Mouse (Mus musculus) heart, embryonic 15.5 days (tissue): ENCODE measurements around the gene Mreg. TPM values are rescaled to one million over a fixed set of nuclear protein-coding genes. Genes with fewer than 3 reads are reported as not detected.
"Not testable (repeated sequence)": the region's sequence is repeated elsewhere in the genome, so short reads cannot be mapped to it uniquely, and the experiment has no call there.

Source experiments
- ATAC-seq: fragments of 200-750 bp; cut with Nextera tagmentation; replicated peaks from 2 replicates; pipeline ENCODE4 v1.8.0; 2017; ENCODE audit warnings: low read depth, moderate TSS enrichment; ENCODE audit not compliant: insufficient number of reproducible peaks, insufficient read depth, low FRiP score
- H3K27ac ChIP-seq: fragments of 300-500 bp; sonication (generic); 2 replicates; pipeline ENCODE4 v1.5.1; 2015; ENCODE audit warnings: mild to moderate bottlenecking, inconsistent platforms
- H3K27me3 ChIP-seq: fragments of 300-500 bp; sonication (generic); 2 replicates; pipeline ENCODE4 v1.6.1; 2015; ENCODE audit warnings: inconsistent platforms
- H3K36me3 ChIP-seq: fragments of 300-500 bp; sonication (generic); 2 replicates; pipeline ENCODE4 v1.6.1; 2015; ENCODE audit warnings: mild to moderate bottlenecking, inconsistent platforms
- H3K4me1 ChIP-seq: fragments of 300-500 bp; sonication (generic); replicated peaks from 2 replicates; pipeline ENCODE4 v1.6.1; 2015; ENCODE audit warnings: inconsistent platforms
- H3K4me2 ChIP-seq: fragments of 300-500 bp; sonication (generic); 2 replicates; pipeline ENCODE4 v1.6.1; 2015; ENCODE audit warnings: inconsistent platforms, mild to moderate bottlenecking, moderate library complexity
- H3K4me3 ChIP-seq: fragments of 300-500 bp; sonication (generic); 2 replicates; pipeline ENCODE4 v1.5.1; 2015; ENCODE audit warnings: mild to moderate bottlenecking, inconsistent platforms
- H3K9ac ChIP-seq: fragments of 300-500 bp; sonication (generic); 2 replicates; pipeline ENCODE4 v1.6.1; 2015; ENCODE audit warnings: mild to moderate bottlenecking, inconsistent platforms
- H3K9me3 ChIP-seq: fragments of 300-500 bp; sonication (generic); replicated peaks from 2 replicates; pipeline ENCODE4 v1.6.1; 2016; ENCODE audit warnings: inconsistent platforms
- WGBS: fragments of 180-500 bp; shearing (Covaris S2); methylation state at CpG from one replicate; pipeline ENCODE4 v1.1.7; 2015; ENCODE audit warnings: mixed read lengths; 5-methylcytosine and 5-hydroxymethylcytosine counted together
- polyA plus RNA-seq: library from polyadenylated mRNA; unstranded; fragments of >200 nt; fragmentation: Nextera tagmentation; extraction: Ambion mirVana; gene quantifications from 2 replicates; pipeline ENCODE4 v1.2.1, GENCODE M21; 2015

The Mreg gene
- polyA plus RNA-seq, 1 experiment from 2014 or later: 6.0 TPM

- under 1% methylated on average over 47 of the region's 47 CpGs for WGBS
- no peaks in the 10 kb centered on the region for H3K27me3 ChIP-seq
- peak overlapping the region; percentile 98 for H3K27ac ChIP-seq
- no peaks in the 10 kb centered on the region for H3K4me1 ChIP-seq
- H3K9ac ChIP-seq: peak overlapping the region; percentile 81
- H3K4me2 ChIP-seq: peak overlapping the region; percentile 77
- no peaks in the 10 kb centered on the region for H3K36me3 ChIP-seq
- H3K9me3 ChIP-seq: no peaks in the 10 kb centered on the region
- peak; percentile 95 for ATAC-seq
- peak overlapping the region; percentile 56 for H3K4me3 ChIP-seq
Observed at GRCm38 (mm10) chr1:72243656-72244316, 31.7 kb upstream of the Mreg start.

GRCm38 (mm10) chr1:72242581-72243143 is 30.6 kb upstream of the Mreg start:
- Histone ChIP-seq H3K4me3 (no peak overlapping the region), H3K9me3 (no peaks in the 10 kb centered on the region), H3K27me3 (no peaks in the 10 kb centered on the region), H3K4me1 (0 out of 2 replicates have a peak, but pooled peaks cover 5% of the 10 kb centered on the region), H3K9ac (no peak overlapping the region), H3K36me3 (no peaks in the 10 kb centered on the region), H3K27ac (no peak overlapping the region), H3K4me2 (no peak overlapping the region)
- WGBS: 86% methylated on average over 5 of the region's 5 CpGs
- no peak for ATAC-seq

- H3K27ac ChIP-seq, H3K4me1 ChIP-seq, H3K9ac ChIP-seq, H3K36me3 ChIP-seq, H3K4me2 ChIP-seq, H3K9me3 ChIP-seq, H3K27me3 ChIP-seq, ATAC-seq, H3K4me3 ChIP-seq: not testable (repeated sequence)
- 82% methylated on average over 3 of the region's 3 CpGs for WGBS
Observed at GRCm38 (mm10) chr1:72239113-72239512, 27.0 kb upstream of the Mreg start.

- Histone ChIP-seq H3K9ac (0 out of 2 replicates have a peak overlapping the region, but pooled peaks have one; percentile 3), H3K27me3 (peaks cover 7% of the 10 kb centered on the region), H3K27ac (peak overlapping the region; percentile 38), H3K4me1 (0 out of 2 replicates have a peak, but pooled peaks cover 8% of the 10 kb centered on the region), H3K4me3 (no peak overlapping the region), H3K9me3 (no peaks in the 10 kb centered on the region), H3K4me2 (peak overlapping the region; percentile 47), H3K36me3 (no peaks in the 10 kb centered on the region)
- no peak for ATAC-seq
- WGBS: 62% methylated on average over 10 of the region's 10 CpGs
Observed at GRCm38 (mm10) chr1:72238016-72238580, 26.0 kb upstream of the Mreg start.

GRCm38 (mm10) chr1:72237007-72237775 is 25.1 kb upstream of the Mreg start:
- H3K4me1 ChIP-seq: 0 out of 2 replicates have a peak, but pooled peaks cover 8% of the 10 kb centered on the region
- peak overlapping the region; percentile 27 for H3K4me3 ChIP-seq
- ATAC-seq: 0 out of 2 replicates have a peak, but pooled peaks have one; percentile 11
- H3K9me3 ChIP-seq: no peaks in the 10 kb centered on the region
- peaks cover 7% of the 10 kb centered on the region for H3K27me3 ChIP-seq
- 3% methylated on average over 13 of the region's 13 CpGs for WGBS
- H3K27ac ChIP-seq: no peak overlapping the region
- peak overlapping the region; percentile 47 for H3K4me2 ChIP-seq
- no peaks in the 10 kb centered on the region for H3K36me3 ChIP-seq
- H3K9ac ChIP-seq: peak overlapping the region; percentile 21; the same call in 1 of the 2 replicates

- not testable (repeated sequence) for H3K4me1 ChIP-seq, H3K27me3 ChIP-seq, H3K36me3 ChIP-seq, H3K9me3 ChIP-seq
- WGBS: 0% methylated on average over 37 of the region's 50 CpGs
- Histone ChIP-seq H3K4me3 (peak overlapping the region; percentile 73), H3K4me2 (peak overlapping the region; percentile 78), H3K27ac (peak overlapping the region; percentile 90), H3K9ac (peak overlapping the region; percentile 72)
- ATAC-seq: peak; percentile 85
Observed at GRCm38 (mm10) chr1:72236363-72237006, 24.4 kb upstream of the Mreg start.

- H3K27ac ChIP-seq, H3K4me2 ChIP-seq, H3K27me3 ChIP-seq, ATAC-seq, H3K4me1 ChIP-seq, H3K36me3 ChIP-seq, H3K9ac ChIP-seq, H3K4me3 ChIP-seq, H3K9me3 ChIP-seq: not testable (repeated sequence)
- 75% methylated on average over 10 of the region's 10 CpGs for WGBS
Observed at GRCm38 (mm10) chr1:72232592-72232991, 20.5 kb upstream of the Mreg start.

GRCm38 (mm10) chr1:72228974-72229373 is 16.9 kb upstream of the Mreg start:
- H3K9ac ChIP-seq: no peak overlapping the region
- WGBS: 47% methylated on average over 3 of the region's 3 CpGs
- no peaks in the 10 kb centered on the region for H3K4me1 ChIP-seq
- no peak overlapping the region for H3K4me3 ChIP-seq
- no peak overlapping the region for H3K27ac ChIP-seq
- no peaks in the 10 kb centered on the region for H3K36me3 ChIP-seq
- H3K4me2 ChIP-seq: no peak overlapping the region
- no peaks in the 10 kb centered on the region for H3K9me3 ChIP-seq
- no peak for ATAC-seq
- peaks cover 6% of the 10 kb centered on the region for H3K27me3 ChIP-seq

- Histone ChIP-seq H3K27me3 (peaks cover 6% of the 10 kb centered on the region), H3K4me3 (no peak overlapping the region), H3K4me2 (no peak overlapping the region), H3K4me1 (no peaks in the 10 kb centered on the region), H3K36me3 (no peaks in the 10 kb centered on the region), H3K27ac (no peak overlapping the region), H3K9me3 (no peaks in the 10 kb centered on the region), H3K9ac (no peak overlapping the region)
- ATAC-seq: no peak
- WGBS: 80% methylated on average over 5 of the region's 5 CpGs
Observed at GRCm38 (mm10) chr1:72227546-72227945, 15.4 kb upstream of the Mreg start.

- Histone ChIP-seq H3K27me3 (peaks cover 6% of the 10 kb centered on the region), H3K9ac (no peak overlapping the region), H3K4me3 (no peak overlapping the region), H3K36me3 (no peaks in the 10 kb centered on the region), H3K4me1 (no peaks in the 10 kb centered on the region), H3K27ac (0 out of 2 replicates have a peak overlapping the region, but pooled peaks have one; percentile 37), H3K4me2 (no peak overlapping the region), H3K9me3 (no peaks in the 10 kb centered on the region)
- no peak for ATAC-seq
- WGBS: 46% methylated on average over 4 of the region's 4 CpGs
Observed at GRCm38 (mm10) chr1:72226887-72227481, 14.9 kb upstream of the Mreg start.
